Mouse (Mus musculus): ENCODE measurements around the gene Gm19426. TPM values are rescaled to one million over a fixed set of nuclear protein-coding genes. Genes with fewer than 3 reads are reported as not detected.

The Gm19426 gene
- polyA plus RNA-seq, 1 experiment from 2014 or later: 13.7 TPM

MicroRNAs within 50 kb of the gene (microRNA counts, 519-probe panel; counts per million panel counts)
- microRNA mmu-miR-130a: 4,478 counts per million, percentile 99 among the panel's probes with 10 or more counts

Small RNAs within 50 kb of the gene (microRNA-seq; reads per million reads assigned to microRNA genes)
- gene Mir130a: 28,676 reads per million, percentile 97 among the genes with 10 or more reads in this experiment

Other genes with a start within 250 kb of the Gm19426 start
- gene Ctnnd1, start 92.9 kb downstream of the Gm19426 start, polyA plus RNA-seq (2015; fragmentation: Nextera tagmentation; extraction: Ambion mirVana): 50.3 and 54.7 TPM in 2 replicates
- gene Btbd18, start 84.6 kb downstream of the Gm19426 start, polyA plus RNA-seq (2015; fragmentation: Nextera tagmentation; extraction: Ambion mirVana): 0.26 and 0.34 TPM in 2 replicates
- 355 and 388 TPM in 2 replicates for gene Selenoh, start 72.9 kb downstream of the Gm19426 start, polyA plus RNA-seq (2015; fragmentation: Nextera tagmentation; extraction: Ambion mirVana)
- gene Gm28635, start 65.6 kb downstream of the Gm19426 start, polyA plus RNA-seq (2015; fragmentation: Nextera tagmentation; extraction: Ambion mirVana): not detected in 2 replicates
- 41.3 and 44.4 TPM in 2 replicates for gene Med19, start 65.3 kb downstream of the Gm19426 start, polyA plus RNA-seq (2015; fragmentation: Nextera tagmentation; extraction: Ambion mirVana)
- 174 and 179 TPM in 2 replicates for gene Tmx2, start 64.5 kb downstream of the Gm19426 start, polyA plus RNA-seq (2015; fragmentation: Nextera tagmentation; extraction: Ambion mirVana)
- gene Zdhhc5, start 28.5 kb downstream of the Gm19426 start, polyA plus RNA-seq (2015; fragmentation: Nextera tagmentation; extraction: Ambion mirVana): 29.8 and 30.2 TPM in 2 replicates
- gene Clp1, start 16.3 kb downstream of the Gm19426 start, polyA plus RNA-seq (2015; fragmentation: Nextera tagmentation; extraction: Ambion mirVana): 29.1 and 31.6 TPM in 2 replicates
- gene Ypel4, start 9.6 kb downstream of the Gm19426 start, polyA plus RNA-seq (2015; fragmentation: Nextera tagmentation; extraction: Ambion mirVana): 8.7 and 9.4 TPM in 2 replicates
- 86.7 and 109 TPM in 2 replicates for gene Serping1, start 31.8 kb upstream of the Gm19426 start, polyA plus RNA-seq (2015; fragmentation: Nextera tagmentation; extraction: Ambion mirVana)
- 42.8 and 51.1 TPM in 2 replicates for gene Ube2l6, start 55.2 kb upstream of the Gm19426 start, polyA plus RNA-seq (2015; fragmentation: Nextera tagmentation; extraction: Ambion mirVana)
- 0.42 and 0.43 TPM in 2 replicates for gene Smtnl1, start 79.0 kb upstream of the Gm19426 start, polyA plus RNA-seq (2015; fragmentation: Nextera tagmentation; extraction: Ambion mirVana)
- gene Timm10, start 83.3 kb upstream of the Gm19426 start, polyA plus RNA-seq (2015; fragmentation: Nextera tagmentation; extraction: Ambion mirVana): 54.2 and 54.4 TPM in 2 replicates
- 16.5 and 20.7 TPM in 2 replicates for gene Slc43a1, start 95.2 kb upstream of the Gm19426 start, polyA plus RNA-seq (2015; fragmentation: Nextera tagmentation; extraction: Ambion mirVana)
- 1.2 and 1.6 TPM in 2 replicates for gene Rtn4rl2, start 143.1 kb upstream of the Gm19426 start, polyA plus RNA-seq (2015; fragmentation: Nextera tagmentation; extraction: Ambion mirVana)
- gene Slc43a3, start 192.9 kb upstream of the Gm19426 start, polyA plus RNA-seq (2015; fragmentation: Nextera tagmentation; extraction: Ambion mirVana): 52.4 and 56.3 TPM in 2 replicates
- gene Prg2, start 236.8 kb upstream of the Gm19426 start, polyA plus RNA-seq (2015; fragmentation: Nextera tagmentation; extraction: Ambion mirVana): 0.27 and 0.77 TPM in 2 replicates
- gene Prg3, start 244.6 kb upstream of the Gm19426 start, polyA plus RNA-seq (2015; fragmentation: Nextera tagmentation; extraction: Ambion mirVana): not detected in 2 replicates

Measured in kidney, embryonic 15.5 days (tissue).